Mouse (Mus musculus): Measurements from ENCODE around the gene Pkp4.

Gene Pkp4

GRCm38 (mm10) chr2:59160605-59160963, at the start of gene Pkp4, which contains the start of gene Ccdc148:
Pkp4 (plus strand) TSS chr2:59160850.
Ccdc148 (minus strand) TSS chr2:59160683.
- DNase-seq = peak; percentile 96

GRCm38 (mm10) chr2:59129023-59129422, 31.6 kb upstream of the Pkp4 start:
- no peak for DNase-seq

- DNase-seq = no peak
Measured at GRCm38 (mm10) chr2:59129821-59130220, 30.8 kb upstream of the Pkp4 start.

- no peak for DNase-seq
Measured at GRCm38 (mm10) chr2:59131044-59131443, 29.6 kb upstream of the Pkp4 start.

- DNase-seq = no peak
Measured at GRCm38 (mm10) chr2:59155428-59155827, 5.2 kb upstream of the Pkp4 start.

GRCm38 (mm10) chr2:59158117-59158516, 2.5 kb upstream of the Pkp4 start:
- DNase-seq = peak; percentile 43

GRCm38 (mm10) chr2:59159961-59160604, 567 bp upstream of the Pkp4 start:
- peak; percentile 54 for DNase-seq

GRCm38 (mm10) chr2:59161021-59161440, 381 bp downstream of the Pkp4 start:
- DNase-seq = peak; percentile 65

GRCm38 (mm10) chr2:59161441-59162284, 1.0 kb downstream of the Pkp4 start:
- DNase-seq = peak; percentile 85

- DNase-seq = no peak
Measured at GRCm38 (mm10) chr2:59162285-59162600, 1.6 kb downstream of the Pkp4 start.

- peak; percentile 24 for DNase-seq
Measured at GRCm38 (mm10) chr2:59166976-59167375, 6.3 kb downstream of the Pkp4 start.

GRCm38 (mm10) chr2:59167830-59168229, 7.2 kb downstream of the Pkp4 start:
- DNase-seq = peak; percentile 22

- peak; percentile 50 for DNase-seq
Measured at GRCm38 (mm10) chr2:59169572-59170207, 9.0 kb downstream of the Pkp4 start.

GRCm38 (mm10) chr2:59170208-59170589, 9.5 kb downstream of the Pkp4 start:
- no peak for DNase-seq

- DNase-seq = no peak
Measured at GRCm38 (mm10) chr2:59170593-59170992, 9.9 kb downstream of the Pkp4 start.

- no peak for DNase-seq
Measured at GRCm38 (mm10) chr2:59171533-59171932, 10.9 kb downstream of the Pkp4 start.

GRCm38 (mm10) chr2:59175926-59176325, 15.3 kb downstream of the Pkp4 start:
- DNase-seq = peak; percentile 47

GRCm38 (mm10) chr2:59178191-59178590, 17.5 kb downstream of the Pkp4 start:
- no peak for DNase-seq

GRCm38 (mm10) chr2:59178960-59179359, 18.3 kb downstream of the Pkp4 start:
- no peak for DNase-seq

GRCm38 (mm10) chr2:59179487-59179886, 18.8 kb downstream of the Pkp4 start:
- no peak for DNase-seq

- DNase-seq = no peak
Measured at GRCm38 (mm10) chr2:59181321-59182113, 20.9 kb downstream of the Pkp4 start.

GRCm38 (mm10) chr2:59183541-59183940, 22.9 kb downstream of the Pkp4 start:
- DNase-seq = no peak

Measured in kidney, postnatal 10 days (tissue).